Mouse (Mus musculus): ENCODE measurements around the gene Psrc1.

DNA sequence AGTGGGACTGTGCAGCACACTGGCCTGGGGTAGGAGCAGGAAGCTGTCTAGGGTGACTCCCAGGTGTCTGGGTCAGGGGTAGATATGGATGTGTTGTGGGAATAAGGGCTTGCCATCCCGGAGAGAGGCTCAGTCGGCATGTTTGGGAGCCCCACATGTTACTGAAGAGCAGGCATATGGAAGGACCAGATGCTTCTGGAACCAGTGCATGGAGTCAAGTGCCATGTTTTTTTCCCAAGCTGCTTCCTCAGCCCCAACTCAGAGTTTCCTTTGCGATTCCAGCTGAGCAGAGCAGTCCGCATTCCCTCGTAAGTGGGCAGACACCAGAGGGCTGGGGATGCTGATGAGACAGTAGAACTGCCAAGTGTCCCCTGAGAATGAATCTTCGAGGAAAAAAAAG, 39.4 kb downstream of the Psrc1 start:
- TF ChIP-seq CTCF (IDR thresholded peaks at IDR 0.05; ENCODE audit: control insufficient read depth, insufficient read depth, low read length) (no peak), POLR2A (IDR thresholded peaks at IDR 0.05; ENCODE audit: borderline replicate concordance, control insufficient read depth, low read depth, low read length) (no peak)

Measured in bone marrow, adult 2 months (tissue).